Mouse (Mus musculus) heart, adult 8-10 months (tissue): Measurements from ENCODE around the gene Deup1. TPM values are rescaled to one million over a fixed set of nuclear protein-coding genes. Genes with fewer than 3 reads are reported as not detected.
"Not testable (repeated sequence)": the region's sequence is repeated elsewhere in the genome, so short reads cannot be mapped to it uniquely, and the experiment has no call there.

Experiments used
- DNase-seq: peaks from one replicate; pipeline ENCODE4 v3.0.0; 2022; ENCODE audit warnings: low spot score
- total RNA-seq, 4 experiments: library from RNA; stranded (reverse); gene quantifications; 2 replicates each; pipeline ENCODE4 v1.2.4; 2022

The Deup1 gene
- total RNA-seq, 4 experiments from 2014 or later = 0.25 TPM; not detected in 3

- DNase-seq = no peak
These were observed 40.4 kb downstream of the Deup1 start for GRCm38 (mm10) chr9:15587157-15587854.

GRCm38 (mm10) chr9:15585956-15586355 lies 41.8 kb downstream of the Deup1 start:
- no peak for DNase-seq

- DNase-seq = no peak
These were observed 43.5 kb downstream of the Deup1 start for GRCm38 (mm10) chr9:15584209-15584608.

DNA sequence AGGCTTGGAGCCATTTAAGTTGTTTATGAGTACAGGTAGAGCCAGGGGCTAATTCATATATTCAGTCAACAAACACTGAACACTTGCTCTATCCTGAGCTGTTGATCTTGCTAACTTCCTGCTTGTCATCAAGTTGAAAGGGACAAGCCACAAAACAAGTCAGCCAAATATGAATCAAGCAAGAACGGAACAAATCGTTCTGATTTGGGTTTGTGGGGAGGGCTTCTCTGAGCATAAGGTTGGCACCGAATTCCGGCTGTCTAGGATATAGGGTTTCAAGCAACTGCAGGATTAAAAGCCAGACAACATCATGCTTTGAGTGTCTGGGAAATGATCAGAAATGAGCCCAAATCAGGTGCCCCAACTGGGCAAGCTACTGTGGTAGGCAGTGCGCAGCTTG lies 45.7 kb downstream of the Deup1 start:
- no peak for DNase-seq

DNA sequence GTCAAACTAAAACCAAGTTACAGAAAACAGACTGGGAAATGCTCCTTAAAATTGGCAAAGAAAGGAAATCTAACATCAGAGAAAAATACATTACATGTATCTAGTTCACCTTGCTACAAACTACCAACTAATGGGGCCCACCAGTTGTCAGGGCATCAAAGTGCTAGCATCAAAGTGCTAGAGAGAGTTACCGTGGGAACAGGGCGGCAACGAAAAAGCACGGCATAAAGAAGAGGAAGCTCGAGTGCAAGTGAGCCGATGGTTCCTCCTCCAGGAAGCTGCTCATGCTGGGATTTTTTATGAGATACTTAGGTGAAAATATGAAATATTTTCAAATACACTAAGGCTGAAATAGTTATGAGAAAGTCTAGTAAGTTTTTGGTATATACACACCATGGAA lies 47.6 kb downstream of the Deup1 start:
- no peak for DNase-seq

- no peak for DNase-seq
These were observed 48.8 kb downstream of the Deup1 start for GRCm38 (mm10) chr9:15578946-15579345.

DNA sequence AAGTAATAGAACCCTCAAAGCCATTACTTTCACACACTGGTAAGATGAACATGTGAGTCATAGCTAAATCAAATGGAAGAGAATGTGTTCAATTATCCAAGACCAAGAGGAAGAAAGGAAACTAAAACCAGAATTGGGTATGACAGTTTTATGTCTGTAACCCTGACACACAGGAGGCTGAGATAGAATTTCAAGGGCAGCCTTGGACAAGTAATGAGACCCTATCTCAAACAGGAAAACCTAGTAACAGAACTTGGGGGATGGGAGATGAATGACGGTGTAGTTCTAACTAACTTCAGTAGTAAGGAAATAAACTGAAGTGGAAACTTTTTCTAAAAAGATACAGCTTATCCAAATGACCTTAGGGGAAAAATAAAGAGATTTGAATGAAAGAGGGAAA lies 49.3 kb downstream of the Deup1 start:
- DNase-seq = no peak

DNA sequence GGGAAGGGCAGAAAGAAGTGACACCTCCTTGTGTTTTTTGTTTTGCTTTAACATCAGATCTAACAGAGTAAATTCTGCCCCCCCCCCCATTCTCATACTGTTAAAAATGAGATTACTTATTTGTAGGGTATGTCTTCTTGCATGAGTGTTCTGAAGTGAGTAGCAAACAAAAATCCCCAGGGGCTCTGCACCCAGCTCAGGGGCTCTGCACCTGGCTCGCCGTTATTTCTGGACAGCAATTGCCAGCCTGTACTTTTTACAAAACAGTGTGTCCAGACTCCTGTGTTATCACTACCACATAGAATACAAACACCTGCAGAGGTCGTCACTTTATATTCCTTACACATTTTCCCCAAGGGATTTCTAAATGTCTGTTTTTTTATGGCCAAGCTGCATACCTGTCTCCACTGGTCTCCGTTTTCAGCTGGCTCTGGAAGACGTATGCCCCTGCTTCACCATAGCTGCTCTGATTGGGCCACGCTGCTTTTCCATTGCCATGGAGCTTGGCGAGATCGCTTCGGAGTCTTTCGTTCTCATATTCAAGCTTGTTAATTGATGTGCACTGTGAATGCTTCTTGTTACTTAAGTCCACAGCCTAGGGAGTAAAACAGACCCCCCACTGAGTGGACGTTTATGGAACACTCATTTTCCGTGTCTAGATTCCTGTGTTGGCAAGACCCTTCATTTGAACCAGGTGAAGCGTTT lies 52.8 kb downstream of the Deup1 start:
- no peak for DNase-seq

DNA sequence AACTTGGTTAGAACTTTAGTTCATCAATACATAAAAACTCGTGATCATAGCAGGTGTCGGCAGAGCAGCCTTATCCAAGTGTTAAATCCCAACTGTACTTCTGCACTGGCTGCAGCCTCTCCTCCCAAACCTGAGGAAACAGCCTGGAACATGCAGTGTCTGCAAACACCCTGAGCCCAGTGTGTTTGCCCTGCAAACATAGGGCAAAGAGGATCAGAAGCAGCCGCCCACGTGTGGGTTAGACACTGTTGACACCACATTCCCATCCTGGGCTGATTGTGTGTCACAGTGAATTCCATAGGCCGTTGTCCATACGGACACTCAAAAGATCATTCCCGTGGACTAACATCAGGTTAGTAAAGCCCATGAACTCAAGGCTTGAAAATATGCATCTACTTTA lies 65.4 kb downstream of the Deup1 start:
- DNase-seq = no peak

GRCm38 (mm10) chr9:15560451-15560850 lies 67.3 kb downstream of the Deup1 start:
- no peak for DNase-seq

- no peak for DNase-seq
These were observed 74.4 kb downstream of the Deup1 start for GRCm38 (mm10) chr9:15553322-15553721.

GRCm38 (mm10) chr9:15551933-15552851 lies 75.5 kb downstream of the Deup1 start:
- DNase-seq = no peak

DNA sequence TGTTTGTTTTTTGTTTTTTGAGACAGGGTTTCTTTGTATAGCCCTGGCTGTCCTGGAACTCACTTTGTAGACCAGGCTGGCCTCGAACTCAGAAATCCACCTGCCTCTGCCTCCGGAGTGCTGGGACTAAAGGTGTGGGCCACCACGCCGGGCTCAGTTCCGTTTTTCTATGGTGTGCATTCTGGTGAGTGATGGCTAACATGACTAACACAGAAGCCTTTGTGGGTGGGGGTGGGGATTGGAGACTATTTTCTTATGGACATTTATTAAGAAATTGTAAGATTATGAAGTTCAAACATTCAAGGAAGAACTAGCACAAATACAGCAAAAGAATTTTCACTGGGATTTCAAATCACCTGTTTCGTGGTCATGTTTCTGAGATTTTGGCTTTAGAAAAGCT lies 76.7 kb downstream of the Deup1 start:
- DNase-seq = not testable (repeated sequence)

- DNase-seq = no peak
These were observed 77.2 kb downstream of the Deup1 start for GRCm38 (mm10) chr9:15550461-15550961.

DNA sequence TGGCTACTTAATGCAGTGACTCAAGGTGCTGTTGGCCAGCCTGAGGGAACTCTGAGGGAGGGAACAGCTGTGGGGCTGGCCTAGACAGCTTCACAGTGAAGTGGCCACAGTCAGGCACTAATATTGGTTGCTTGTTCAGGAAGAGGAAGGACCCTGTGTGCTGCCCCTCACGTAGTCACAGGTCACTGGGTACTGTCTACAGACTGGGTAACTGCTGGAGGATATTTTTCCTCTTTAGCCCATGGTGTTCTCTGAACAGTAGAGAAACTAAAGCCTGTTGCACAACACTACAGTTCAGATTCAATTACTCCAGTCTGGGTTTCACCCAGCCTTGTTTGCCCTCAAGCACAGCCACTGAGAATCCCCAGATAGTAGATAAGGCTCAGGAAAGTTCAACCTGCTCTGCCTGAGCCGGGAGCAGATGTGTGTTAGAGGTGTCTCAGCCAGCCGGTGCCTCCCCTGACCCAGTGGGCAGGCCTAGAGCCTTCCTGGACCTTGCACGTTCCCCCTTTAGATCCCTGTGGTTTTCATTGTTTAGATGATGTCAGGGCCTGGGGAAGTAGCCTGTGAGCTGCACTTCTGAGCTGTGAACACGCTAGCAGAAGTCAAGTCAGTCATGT lies 85.9 kb downstream of the Deup1 start:
- no peak for DNase-seq

GRCm38 (mm10) chr9:15538979-15539533 lies 88.7 kb downstream of the Deup1 start:
- DNase-seq = no peak

- DNase-seq = no peak
These were observed 90.2 kb downstream of the Deup1 start for GRCm38 (mm10) chr9:15537455-15538048.

DNA sequence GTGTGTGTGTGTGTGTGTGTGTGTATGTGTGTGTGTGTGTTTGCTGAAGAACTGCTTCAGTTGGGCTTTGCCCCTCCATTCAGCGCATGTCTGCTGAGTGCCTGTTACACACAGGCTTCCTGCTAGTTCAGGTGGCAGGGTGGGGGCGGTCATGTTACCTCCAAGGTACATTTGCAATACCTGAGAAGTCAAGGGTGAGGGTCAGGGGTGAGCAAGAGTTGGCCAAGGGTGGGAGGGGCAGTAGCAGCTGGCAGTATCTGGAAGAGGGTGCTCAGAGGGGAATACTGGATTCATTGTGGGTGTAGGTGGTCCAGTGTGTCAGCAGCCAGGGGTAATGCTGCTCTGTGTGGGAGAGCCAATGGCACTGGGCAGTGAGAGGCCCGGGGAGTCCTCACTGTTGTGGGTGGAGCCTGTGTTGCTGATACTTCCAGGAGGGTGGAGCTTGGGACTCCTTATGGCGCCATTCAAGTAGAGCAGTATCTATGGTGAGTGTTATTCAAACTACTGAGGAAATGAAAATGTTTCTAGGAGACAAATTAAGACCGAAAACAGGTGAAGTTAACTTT lies 90.8 kb downstream of the Deup1 start:
- DNase-seq = no peak

- no peak for DNase-seq
These were observed 92.3 kb downstream of the Deup1 start for GRCm38 (mm10) chr9:15535418-15535817.

DNA sequence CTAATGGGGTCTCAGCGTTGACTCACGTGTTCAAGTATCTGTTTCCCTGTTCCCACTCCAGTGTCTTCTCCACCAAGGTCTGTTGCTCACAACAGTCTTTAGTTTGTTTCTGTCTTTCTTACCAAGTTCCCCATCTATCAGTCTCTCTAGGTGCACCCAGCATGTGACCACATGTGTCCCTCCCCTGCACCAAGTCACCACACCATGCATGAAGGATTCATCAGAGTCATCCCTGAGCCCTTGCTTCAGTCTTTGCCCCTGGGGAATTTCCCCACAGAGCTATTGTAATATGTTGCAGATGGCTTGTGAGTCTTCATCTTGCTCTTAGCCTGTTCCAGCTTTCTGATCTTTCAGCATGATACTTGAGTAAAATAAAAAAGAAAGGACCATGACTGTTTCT lies 93.6 kb downstream of the Deup1 start:
- DNase-seq = no peak
